Mouse (Mus musculus) adipocyte (in vitro differentiated cells): ENCODE measurements around the gene Pycr1.

Source experiments
- DNase-seq: peaks from one replicate; pipeline ENCODE4 v3.0.0-alpha.2; 2016; ENCODE audit warnings: low spot score

Gene Pycr1

GRCm38 (mm10) chr11:120603545-120603944 is 40.0 kb downstream of the Pycr1 start:
- no peak for DNase-seq

- no peak for DNase-seq
These were observed 42.9 kb downstream of the Pycr1 start for GRCm38 (mm10) chr11:120600716-120601115.

- DNase-seq, result no peak
These were observed 44.5 kb downstream of the Pycr1 start for GRCm38 (mm10) chr11:120598990-120599549.

GRCm38 (mm10) chr11:120598283-120598989 is 45.1 kb downstream of the Pycr1 start, which contains the start of the genes Alyref and Anapc11:
Gene Alyref, minus strand, starts transcription at chr11:120598365.
Gene Anapc11, plus strand, starts transcription at chr11:120598421.
- peak; percentile 94 for DNase-seq

- DNase-seq, result peak; percentile 37
These were observed 46.0 kb downstream of the Pycr1 start for GRCm38 (mm10) chr11:120597240-120598235.

GRCm38 (mm10) chr11:120588531-120588930 is 55.0 kb downstream of the Pycr1 start:
- DNase-seq, result no peak
